In genomic region chr2:29526266-29526665, GRCm38 (mm10) we compare ENCODE assay signal across 9 mouse cellular contexts.
A peak's percentile ranks its signal among the peaks of the same experiment; 100 is the strongest.
DNase-seq lines count a peak whose midpoint lies in the region; TF ChIP-seq lines count a peak whose summit lies in the region.
"Had no signal": no experiment of that assay in that cellular context is flagged by ENCODE, and none has a peak within 500 bp of the region (broad histone marks: within the 10 kb centered on the region; RNA-seq: fewer than 3 reads in every experiment).

No protein-coding gene starts in this region.

- DNase-seq in spleen, adult 2 months (ENCODE audit: low read depth in 1 of 2, low spot score in 2 of 2): peak; percentile 4 to 5
- DNase-seq in spleen, adult 12 weeks (ENCODE audit: low spot score): no peak
- DNase-seq in frontal cortex, postnatal 36 days (ENCODE audit: low spot score in 2 of 2): peak; percentile 49 to 80
- DNase-seq in kidney, adult 8-10 months: peak; percentile 54 to 61
- DNase-seq in left cerebral cortex, postnatal 25 days (ENCODE audit: low spot score in 2 of 2): peak; percentile 71 to 87
- DNase-seq in right cerebral cortex, postnatal 14 days: peak; percentile 62
- no peak for DNase-seq in cerebellum, adult 18-20 months
- DNase-seq in thymus, postnatal 25 days: no peak

- H3K4me3 ChIP-seq in spleen, adult 2 months (ENCODE audit: extremely low read depth, insufficient read depth, insufficient read length): no peak overlapping the region
- H3K4me3 ChIP-seq: neural tube, embryonic 12.5 days had no signal

- H3K27ac ChIP-seq in spleen, adult 2 months (ENCODE audit: insufficient read depth, low read length): no peak overlapping the region
- H3K27ac ChIP-seq: neural tube, embryonic 12.5 days had no signal

- no peak for TF ChIP-seq POLR2A in spleen, adult 2 months (IDR thresholded peaks at IDR 0.05; ENCODE audit: low read depth, low read length)

- 81% methylated on average over 14 of the region's 14 CpGs for WGBS in spleen, adult 2 months

- peaks cover 3% of the 10 kb centered on the region; the same call in 1 of the 2 replicates for H3K36me3 ChIP-seq in spleen, adult 2 months (ENCODE audit: control insufficient read depth, insufficient read depth, low read length)
- H3K36me3 ChIP-seq: neural tube, embryonic 12.5 days had no signal

- intact Hi-C loops in left cerebral cortex, postnatal 25 days (cut with DNase I): loop anchor here (2.0 to 5.0 kb wide), 2 partner anchors 139 to 275 kb away; no protein-coding TSS in a partner anchor

- no peaks in the 10 kb centered on the region; the same call in 1 of the 2 replicates for H3K4me1 ChIP-seq in spleen, adult 2 months (ENCODE audit: control insufficient read depth, insufficient read depth, insufficient read length)

- H3K27me3 ChIP-seq in spleen, adult 2 months (ENCODE audit: control insufficient read depth, insufficient read depth, low read length): no peaks in the 10 kb centered on the region
- H3K27me3 ChIP-seq: neural tube, embryonic 12.5 days had no signal

- no peak for TF ChIP-seq CTCF in spleen, adult 2 months (IDR thresholded peaks at IDR 0.05; ENCODE audit: extremely low read depth, insufficient read depth, insufficient read length, insufficient replicate concordance)

Comparison
In these comparisons a context has a peak if more than half of its experiments do, and no peak if none do; other contexts are left out.
1. DNase-seq: peak in spleen, adult 2 months (2 of 2), frontal cortex, postnatal 36 days (2 of 2), kidney, adult 8-10 months (2 of 2), left cerebral cortex, postnatal 25 days (2 of 2) and right cerebral cortex, postnatal 14 days (single experiment); none in spleen, adult 12 weeks (single experiment), cerebellum, adult 18-20 months (0 of 2) and thymus, postnatal 25 days (single experiment).